Mouse (Mus musculus) forebrain, embryonic 12.5 days (tissue): Measurements from ENCODE around the gene Asb5. TPM values are rescaled to one million over a fixed set of nuclear protein-coding genes. Genes with fewer than 3 reads are reported as not detected.
"Not testable (repeated sequence)": the region's sequence is repeated elsewhere in the genome, so short reads cannot be mapped to it uniquely, and the experiment has no call there.

Source experiments
- ATAC-seq: fragments of 200-750 bp; cut with Nextera tagmentation; 2 replicates; pipeline ENCODE4 v1.8.0; 2017; ENCODE audit warnings: moderate TSS enrichment; ENCODE audit not compliant: low FRiP score
- H3K27ac ChIP-seq: fragments of 300-500 bp; sonication (generic); 2 replicates; pipeline ENCODE4 v1.5.1; 2016; ENCODE audit warnings: mild to moderate bottlenecking
- H3K27me3 ChIP-seq: fragments of 300-500 bp; sonication (generic); 2 replicates; pipeline ENCODE4 v1.6.1; 2016; ENCODE audit warnings: mild to moderate bottlenecking
- H3K36me3 ChIP-seq: fragments of 300-500 bp; sonication (generic); replicated peaks from 2 replicates; pipeline ENCODE4 v1.6.1; 2016; ENCODE audit warnings: mild to moderate bottlenecking
- H3K4me1 ChIP-seq: fragments of 300-500 bp; sonication (generic); 2 replicates; pipeline ENCODE4 v1.6.1; 2016
- H3K4me2 ChIP-seq: fragments of 300-500 bp; sonication (generic); 2 replicates; pipeline ENCODE4 v1.6.1; 2016; ENCODE audit warnings: mild to moderate bottlenecking, moderate library complexity
- H3K4me3 ChIP-seq: fragments of 300-500 bp; sonication (generic); replicated peaks from 2 replicates; pipeline ENCODE4 v1.5.1; 2016; ENCODE audit warnings: mild to moderate bottlenecking
- H3K9ac ChIP-seq: fragments of 300-500 bp; sonication (generic); 2 replicates; pipeline ENCODE4 v1.6.1; 2016; ENCODE audit warnings: mild to moderate bottlenecking
- H3K9me3 ChIP-seq: fragments of 300-500 bp; sonication (generic); 2 replicates; pipeline ENCODE4 v1.6.1; 2016
- WGBS: fragments of 180-500 bp; shearing (Covaris S2); methylation state at CpG from one replicate; pipeline ENCODE4 v1.1.7; 2016; 5-methylcytosine and 5-hydroxymethylcytosine counted together
- polyA plus RNA-seq: library from polyadenylated mRNA; unstranded; fragments of >200 nt; fragmentation: Nextera tagmentation; extraction: Ambion mirVana; gene quantifications from 2 replicates; pipeline ENCODE4 v1.2.1, GENCODE M21; 2016

Gene Asb5
- polyA plus RNA-seq, 1 experiment from 2014 or later: 7.6 TPM

- H3K9ac ChIP-seq: peak overlapping the region; percentile 49; the same call in 1 of the 2 replicates
These were observed 20.6 kb upstream of the Asb5 start for GRCm38 (mm10) chr8:54508814-54509213.

GRCm38 (mm10) chr8:54509221-54509721, 20.1 kb upstream of the Asb5 start:
- 4% methylated on average over 10 of the region's 10 CpGs for WGBS

More at GRCm38 (mm10) chr8:54508814-54509213, 20.6 kb upstream of the Asb5 start:
- no peaks in the 10 kb centered on the region for H3K27me3 ChIP-seq
- no peak overlapping the region for H3K27ac ChIP-seq
- H3K4me3 ChIP-seq: peak overlapping the region; percentile 46
- no peaks in the 10 kb centered on the region for H3K36me3 ChIP-seq
- peaks cover 8% of the 10 kb centered on the region for H3K4me1 ChIP-seq
- 11% methylated on average over 3 of the region's 11 CpGs for WGBS
- peak overlapping the region; percentile 73 for H3K4me2 ChIP-seq
- peak; percentile 67 for ATAC-seq
- no peaks in the 10 kb centered on the region for H3K9me3 ChIP-seq

GRCm38 (mm10) chr8:54511791-54512190, 17.6 kb upstream of the Asb5 start:
- no peaks in the 10 kb centered on the region for H3K27me3 ChIP-seq
- 90% methylated on average over 3 of the region's 3 CpGs for WGBS
- no peak overlapping the region for H3K4me2 ChIP-seq
- H3K36me3 ChIP-seq: no peaks in the 10 kb centered on the region
- no peak overlapping the region for H3K9ac ChIP-seq
- no peak overlapping the region for H3K27ac ChIP-seq
- no peak for ATAC-seq
- H3K4me3 ChIP-seq: no peak overlapping the region
- peaks cover 8% of the 10 kb centered on the region for H3K4me1 ChIP-seq
- H3K9me3 ChIP-seq: no peaks in the 10 kb centered on the region

More at GRCm38 (mm10) chr8:54509221-54509721, 20.1 kb upstream of the Asb5 start:
- H3K4me2 ChIP-seq: peak overlapping the region; percentile 73
- H3K27ac ChIP-seq: no peak overlapping the region
- H3K9ac ChIP-seq: peak overlapping the region; percentile 49; the same call in 1 of the 2 replicates
- peaks cover 8% of the 10 kb centered on the region for H3K4me1 ChIP-seq
- no peaks in the 10 kb centered on the region for H3K36me3 ChIP-seq
- no peaks in the 10 kb centered on the region for H3K9me3 ChIP-seq
- H3K27me3 ChIP-seq: no peaks in the 10 kb centered on the region
- H3K4me3 ChIP-seq: peak overlapping the region; percentile 46
- ATAC-seq: peak; percentile 79

- H3K4me2 ChIP-seq, H3K9me3 ChIP-seq, H3K9ac ChIP-seq, H3K4me1 ChIP-seq, H3K36me3 ChIP-seq, H3K27ac ChIP-seq, H3K4me3 ChIP-seq, ATAC-seq, H3K27me3 ChIP-seq: not testable (repeated sequence)
- 88% methylated on average over 5 of the region's 5 CpGs for WGBS
These were observed 17.2 kb upstream of the Asb5 start for GRCm38 (mm10) chr8:54512200-54512599.

- Histone ChIP-seq H3K27ac (no peak overlapping the region), H3K4me2 (no peak overlapping the region), H3K9ac (no peak overlapping the region), H3K9me3 (no peaks in the 10 kb centered on the region), H3K36me3 (peaks cover 15% of the 10 kb centered on the region), H3K27me3 (no peaks in the 10 kb centered on the region), H3K4me1 (no peaks in the 10 kb centered on the region), H3K4me3 (no peak overlapping the region)
- no peak for ATAC-seq
- WGBS: 87% methylated on average over 10 of the region's 10 CpGs
These were observed 10.5 kb upstream of the Asb5 start for GRCm38 (mm10) chr8:54518756-54519460.

- Histone ChIP-seq H3K4me3 (no peak overlapping the region), H3K4me1 (no peaks in the 10 kb centered on the region), H3K9me3 (no peaks in the 10 kb centered on the region), H3K4me2 (no peak overlapping the region), H3K9ac (no peak overlapping the region), H3K36me3 (peaks cover 21% of the 10 kb centered on the region), H3K27me3 (no peaks in the 10 kb centered on the region), H3K27ac (no peak overlapping the region)
- WGBS: 54% methylated on average over 4 of the region's 4 CpGs
- ATAC-seq: no peak
These were observed 8.9 kb upstream of the Asb5 start for GRCm38 (mm10) chr8:54520516-54520915.

- peaks cover 18% of the 10 kb centered on the region for H3K4me1 ChIP-seq
- no peaks in the 10 kb centered on the region for H3K27me3 ChIP-seq
- 92% methylated on average over 2 of the region's 2 CpGs for WGBS
- no peak overlapping the region for H3K9ac ChIP-seq
- no peaks in the 10 kb centered on the region for H3K9me3 ChIP-seq
- H3K27ac ChIP-seq: no peak overlapping the region
- ATAC-seq: no peak
- H3K4me2 ChIP-seq: no peak overlapping the region
- H3K36me3 ChIP-seq: peaks cover 23% of the 10 kb centered on the region
- H3K4me3 ChIP-seq: no peak overlapping the region
These were observed 3.8 kb upstream of the Asb5 start for GRCm38 (mm10) chr8:54525606-54526005.

- no peak overlapping the region for H3K9ac ChIP-seq
- H3K4me3 ChIP-seq: no peak overlapping the region
- H3K4me2 ChIP-seq: no peak overlapping the region
- peaks cover 18% of the 10 kb centered on the region for H3K4me1 ChIP-seq
- no peaks in the 10 kb centered on the region for H3K27me3 ChIP-seq
- ATAC-seq: no peak
- no peaks in the 10 kb centered on the region for H3K9me3 ChIP-seq
- no peak overlapping the region for H3K27ac ChIP-seq
- peaks cover 17% of the 10 kb centered on the region for H3K36me3 ChIP-seq
- WGBS: 95% methylated on average over 6 of the region's 6 CpGs
These were observed 2.7 kb upstream of the Asb5 start for GRCm38 (mm10) chr8:54526700-54527099.

- Histone ChIP-seq H3K4me2 (peak overlapping the region; percentile 54), H3K4me1 (peaks cover 18% of the 10 kb centered on the region), H3K4me3 (peak overlapping the region; percentile 84), H3K9me3 (no peaks in the 10 kb centered on the region), H3K36me3 (peaks cover 11% of the 10 kb centered on the region; the same call in 1 of the 2 replicates), H3K27me3 (no peaks in the 10 kb centered on the region), H3K27ac (no peak overlapping the region), H3K9ac (peak overlapping the region; percentile 87)
- WGBS: 60% methylated on average over 7 of the region's 7 CpGs
- ATAC-seq: no peak
These were observed 809 bp upstream of the Asb5 start for GRCm38 (mm10) chr8:54528571-54528970.

- WGBS: 88% methylated on average over 5 of the region's 5 CpGs
- Histone ChIP-seq H3K36me3 (no peaks in the 10 kb centered on the region), H3K9me3 (no peaks in the 10 kb centered on the region), H3K27me3 (no peaks in the 10 kb centered on the region), H3K4me2 (no peak overlapping the region), H3K4me3 (no peak overlapping the region), H3K4me1 (peaks cover 2% of the 10 kb centered on the region; the same call in 1 of the 2 replicates), H3K9ac (no peak overlapping the region), H3K27ac (no peak overlapping the region)
- ATAC-seq: no peak
These were observed 5.8 kb downstream of the Asb5 start for GRCm38 (mm10) chr8:54535172-54535571.

GRCm38 (mm10) chr8:54537285-54537684, 7.9 kb downstream of the Asb5 start:
- Histone ChIP-seq H3K9ac (no peak overlapping the region), H3K27ac (no peak overlapping the region), H3K4me3 (no peak overlapping the region), H3K9me3 (no peaks in the 10 kb centered on the region), H3K27me3 (no peaks in the 10 kb centered on the region), H3K36me3 (no peaks in the 10 kb centered on the region), H3K4me2 (no peak overlapping the region), H3K4me1 (no peaks in the 10 kb centered on the region)
- ATAC-seq: 0 out of 2 replicates have a peak, but pooled peaks have one; percentile 44
- 92% methylated on average over 3 of the region's 3 CpGs for WGBS

GRCm38 (mm10) chr8:54541331-54541730, 12.0 kb downstream of the Asb5 start:
- Histone ChIP-seq H3K4me3 (no peak overlapping the region), H3K27ac (no peak overlapping the region), H3K4me2 (no peak overlapping the region), H3K27me3 (no peaks in the 10 kb centered on the region), H3K36me3 (no peaks in the 10 kb centered on the region), H3K4me1 (no peaks in the 10 kb centered on the region), H3K9me3 (no peaks in the 10 kb centered on the region), H3K9ac (no peak overlapping the region)
- 85% methylated on average over 1 of the region's 1 CpGs for WGBS
- ATAC-seq: no peak

- no peak for ATAC-seq
- Histone ChIP-seq H3K4me1 (no peaks in the 10 kb centered on the region), H3K27ac (no peak overlapping the region), H3K9ac (no peak overlapping the region), H3K4me3 (no peak overlapping the region), H3K36me3 (no peaks in the 10 kb centered on the region), H3K9me3 (no peaks in the 10 kb centered on the region), H3K27me3 (no peaks in the 10 kb centered on the region), H3K4me2 (no peak overlapping the region)
- WGBS: 81% methylated on average over 6 of the region's 6 CpGs
These were observed 19.0 kb downstream of the Asb5 start for GRCm38 (mm10) chr8:54548383-54548782.
